Comparison of ENCODE assay signal across 29 mouse cellular contexts in the genomic region with DNA sequence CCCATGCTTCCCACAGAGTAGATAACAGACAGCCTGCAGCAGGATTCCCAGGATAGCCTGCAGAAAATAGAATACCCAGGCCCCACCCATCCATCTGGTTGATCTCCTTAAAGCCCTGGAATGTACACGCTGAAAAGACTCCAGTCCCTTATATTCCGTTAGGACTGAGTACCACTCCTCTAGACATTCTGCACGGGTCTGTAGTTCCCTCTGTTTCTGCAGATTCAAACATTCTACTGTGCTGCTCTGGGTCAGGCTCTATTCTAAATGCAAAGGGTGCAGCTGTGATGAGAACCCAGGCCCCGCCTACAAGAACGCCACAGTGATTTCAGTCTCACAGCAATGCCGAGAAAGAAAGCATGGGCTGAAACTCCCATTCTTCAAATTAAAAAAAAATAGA. TPM values are rescaled to one million over a fixed set of nuclear protein-coding genes. Genes with fewer than 3 reads are reported as not detected.
A peak's percentile ranks its signal among the peaks of the same experiment; 100 is the strongest.
DNase-seq lines count a peak whose midpoint lies in the region; ATAC-seq and TF ChIP-seq lines count a peak whose summit lies in the region.
"Had no signal": no experiment of that assay in that cellular context is flagged by ENCODE, and none has a peak within 500 bp of the region (broad histone marks: within the 10 kb centered on the region; RNA-seq: fewer than 3 reads in every experiment).

No protein-coding gene starts in this region.

- dilution Hi-C loops in CH12.LX (cut with MboI; ENCODE audit: extremely low pct_ligation_motif_present, extremely low pct_unique_long_range_greater_than_20kb, low sequenced_read_pairs) = no loop called here

- H3K4me3 ChIP-seq in forebrain, postnatal 0 days (ENCODE audit: low read depth, low read length) = no peak overlapping the region
- H3K4me3 ChIP-seq in forebrain, embryonic 14.5 days (ENCODE audit: low read depth, low read length) = no peak overlapping the region
- peak overlapping the region in 1 of 3 experiments; percentile 42 for H3K4me3 ChIP-seq in CH12.LX (replicated peaks in 1 of 3; ENCODE audit: low read depth in 2 of 3, low read length in 2 of 3, poor library complexity in 1 of 3)
- no peak overlapping the region for H3K4me3 ChIP-seq in embryonic facial prominence, embryonic 12.5 days
- H3K4me3 ChIP-seq: heart, embryonic 15.5 days; hindbrain, embryonic 12.5 days; layer of hippocampus, adult 2 months; left cerebral cortex, adult 2 months; limb, embryonic 12.5 days; liver, embryonic 13.5 days; neural tube, embryonic 15.5 days; stomach, embryonic 15.5 days had no signal

- TF ChIP-seq CTCF in forebrain, postnatal 0 days (IDR thresholded peaks at IDR 0.05; ENCODE audit: low read depth) = no peak
- no peak for TF ChIP-seq CTCF in CH12.LX (conservative IDR thresholded peaks at IDR 0.05 in 1 of 2, IDR thresholded peaks at IDR 0.05 in 1 of 2; ENCODE audit: low read depth in 2 of 2, low read length in 2 of 2)

- H3K36me3 ChIP-seq in forebrain, postnatal 0 days (ENCODE audit: insufficient read depth) = no peaks in the 10 kb centered on the region
- H3K36me3 ChIP-seq in forebrain, embryonic 14.5 days (ENCODE audit: control insufficient read depth, insufficient read depth, low read length) = no peaks in the 10 kb centered on the region
- no peaks in the 10 kb centered on the region for H3K36me3 ChIP-seq in CH12.LX (replicated peaks in 1 of 2; ENCODE audit: control insufficient read depth in 1 of 2, insufficient read depth in 1 of 2, low read length in 1 of 2)
- H3K36me3 ChIP-seq in embryonic facial prominence, embryonic 12.5 days = no peaks in the 10 kb centered on the region
- H3K36me3 ChIP-seq: heart, embryonic 15.5 days; hindbrain, embryonic 12.5 days; limb, embryonic 12.5 days; liver, embryonic 13.5 days; neural tube, embryonic 15.5 days; stomach, embryonic 15.5 days had no signal

- H3K9me3 ChIP-seq in forebrain, postnatal 0 days (ENCODE audit: low read length) = no peaks in the 10 kb centered on the region
- H3K9me3 ChIP-seq in forebrain, embryonic 14.5 days (replicated peaks; ENCODE audit: control insufficient read depth, low read length) = no peaks in the 10 kb centered on the region
- no peaks in the 10 kb centered on the region for H3K9me3 ChIP-seq in CH12.LX (replicated peaks; ENCODE audit: low read length)
- H3K9me3 ChIP-seq in embryonic facial prominence, embryonic 12.5 days = no peaks in the 10 kb centered on the region
- H3K9me3 ChIP-seq: heart, embryonic 15.5 days; hindbrain, embryonic 12.5 days; limb, embryonic 12.5 days; liver, embryonic 13.5 days; neural tube, embryonic 15.5 days; stomach, embryonic 15.5 days had no signal

- ATAC-seq in forebrain, postnatal 0 days = peak; percentile 77
- no peak for ATAC-seq in forebrain, embryonic 14.5 days
- ATAC-seq in embryonic facial prominence, embryonic 12.5 days (ENCODE audit: insufficient number of reproducible peaks, insufficient read depth, low FRiP score, low TSS enrichment) = no peak
- no peak for ATAC-seq in inflammation-experienced regulatory T-cells, adult 6 months
- ATAC-seq: midbrain, embryonic 16.5 days had no signal

- no peak overlapping the region for H3K4me2 ChIP-seq in forebrain, postnatal 0 days (ENCODE audit: low read depth)
- H3K4me2 ChIP-seq in forebrain, embryonic 14.5 days (ENCODE audit: low read length) = no peak overlapping the region
- H3K4me2 ChIP-seq in CH12.LX (ENCODE audit: insufficient read depth, low read depth, poor library complexity, severe bottlenecking) = peak overlapping the region; percentile 74
- 0 out of 2 replicates have a peak overlapping the region, but pooled peaks have one; percentile 7 for H3K4me2 ChIP-seq in embryonic facial prominence, embryonic 12.5 days (replicated peaks)
- H3K4me2 ChIP-seq: heart, embryonic 15.5 days; hindbrain, embryonic 12.5 days; limb, embryonic 12.5 days; liver, embryonic 13.5 days; lung, embryonic 14.5 days; neural tube, embryonic 15.5 days; stomach, embryonic 15.5 days had no signal

- H3K27me3 ChIP-seq in forebrain, postnatal 0 days (ENCODE audit: insufficient read depth, low read length) = no peaks in the 10 kb centered on the region
- no peaks in the 10 kb centered on the region for H3K27me3 ChIP-seq in forebrain, embryonic 14.5 days (replicated peaks; ENCODE audit: control insufficient read depth, insufficient read depth, low read length)
- H3K27me3 ChIP-seq in CH12.LX (replicated peaks) = no peaks in the 10 kb centered on the region
- no peaks in the 10 kb centered on the region for H3K27me3 ChIP-seq in embryonic facial prominence, embryonic 12.5 days
- H3K27me3 ChIP-seq: heart, embryonic 15.5 days; hindbrain, embryonic 12.5 days; limb, embryonic 12.5 days; liver, embryonic 13.5 days; neural tube, embryonic 15.5 days; stomach, embryonic 15.5 days had no signal

- in situ Hi-C loops in CH12.LX (cut with MboI; ENCODE audit: low pct_ligation_motif_present, low pct_unique_long_range_greater_than_20kb, low sequenced_read_pairs) = no loop called here

- no peak for TF ChIP-seq EP300 in CH12.LX (IDR thresholded peaks at IDR 0.05; ENCODE audit: low read length)

- WGBS in forebrain, postnatal 0 days = 14% methylated on average over 6 of the region's 6 CpGs
- WGBS in forebrain, embryonic 14.5 days = 16% methylated on average over 6 of the region's 6 CpGs
- WGBS in embryonic facial prominence, embryonic 12.5 days = 26% methylated on average over 6 of the region's 6 CpGs

- TF ChIP-seq POLR2A in CH12.LX (IDR thresholded peaks at IDR 0.05; ENCODE audit: low read depth, low read length) = no peak

- no peak for TF ChIP-seq RAD21 in CH12.LX (IDR thresholded peaks at IDR 0.05; ENCODE audit: low read depth, low read length)

- peaks cover 5% of the 10 kb centered on the region; the same call in 1 of the 2 replicates for H3K4me1 ChIP-seq in forebrain, postnatal 0 days (ENCODE audit: insufficient read depth)
- H3K4me1 ChIP-seq in forebrain, embryonic 14.5 days (ENCODE audit: control insufficient read depth, insufficient read depth, low read length) = no peaks in the 10 kb centered on the region
- H3K4me1 ChIP-seq in CH12.LX (ENCODE audit: control insufficient read depth in 1 of 2, insufficient read depth in 2 of 2) = peaks cover 14 to 43% of the 10 kb centered on the region in 2 experiments
- 0 out of 2 replicates have a peak, but pooled peaks cover 13% of the 10 kb centered on the region for H3K4me1 ChIP-seq in embryonic facial prominence, embryonic 12.5 days
- H3K4me1 ChIP-seq: heart, embryonic 15.5 days; limb, embryonic 12.5 days; liver, embryonic 13.5 days; neural tube, embryonic 15.5 days; stomach, embryonic 15.5 days had no signal

- peak; percentile 26 for DNase-seq in forebrain, postnatal 0 days
- no peak for DNase-seq in forebrain, embryonic 14.5 days (ENCODE audit: low spot score)
- DNase-seq in left cerebral cortex, postnatal 25 days (ENCODE audit: low spot score in 2 of 2) = peak; percentile 12 to 55
- no peak for DNase-seq in left cerebral cortex, adult 18-20 months (ENCODE audit: low spot score in 2 of 2)
- peak; percentile 42 for DNase-seq in CH12.LX (ENCODE audit: extremely low read depth)
- no peak for DNase-seq in urinary bladder, postnatal 10 days (ENCODE audit: low spot score)
- DNase-seq: cerebellum, adult 9-10 months; kidney, adult 8-10 months; kidney, postnatal 14 days; liver, embryonic 13.5 days; lung, embryonic 14.5 days; lung, postnatal 4 days had no signal

- H3K9ac ChIP-seq in forebrain, postnatal 0 days = no peak overlapping the region
- no peak overlapping the region for H3K9ac ChIP-seq in forebrain, embryonic 14.5 days (ENCODE audit: low read length)
- H3K9ac ChIP-seq in CH12.LX (ENCODE audit: insufficient read depth, low read depth) = no peak overlapping the region
- no peak overlapping the region for H3K9ac ChIP-seq in embryonic facial prominence, embryonic 12.5 days
- H3K9ac ChIP-seq: heart, embryonic 15.5 days; hindbrain, embryonic 12.5 days; limb, embryonic 12.5 days; liver, embryonic 13.5 days; lung, embryonic 14.5 days; neural tube, embryonic 15.5 days; stomach, embryonic 15.5 days had no signal

- H3K79me2 ChIP-seq in CH12.LX (replicated peaks; ENCODE audit: control insufficient read depth, extremely low read depth, insufficient read depth, poor library complexity, severe bottlenecking) = no peaks in the 10 kb centered on the region

- H3K27ac ChIP-seq in forebrain, postnatal 0 days (ENCODE audit: low read depth, low read length) = no peak overlapping the region
- H3K27ac ChIP-seq in forebrain, embryonic 14.5 days (ENCODE audit: low read depth, low read length) = no peak overlapping the region
- H3K27ac ChIP-seq in CH12.LX (ENCODE audit: insufficient read depth, low read depth) = no peak overlapping the region
- H3K27ac ChIP-seq in embryonic facial prominence, embryonic 12.5 days = no peak overlapping the region
- H3K27ac ChIP-seq: heart, embryonic 15.5 days; hindbrain, embryonic 12.5 days; layer of hippocampus, adult 2 months; left cerebral cortex, adult 2 months; limb, embryonic 12.5 days; liver, embryonic 13.5 days; neural tube, embryonic 15.5 days; stomach, embryonic 15.5 days had no signal

- intact Hi-C loops in left cerebral cortex, postnatal 25 days (cut with DNase I) = no loop called here

RNA-seq across cellular contexts. Expression of a gene that starts 20.2 kb away (rescaled TPM):
- not detected in 2 replicates for total RNA-seq in forebrain, postnatal 0 days (2014; rRNA removed)
- not detected in 2 replicates for polyA plus RNA-seq in forebrain, postnatal 0 days (2015; fragmentation: Nextera tagmentation; extraction: Ambion mirVana)
- polyA plus RNA-seq in forebrain, embryonic 14.5 days (2014; fragmentation: Nextera tagmentation; extraction: Ambion mirVana) = not detected in 2 replicates
- not detected for total RNA-seq in left cerebral cortex, postnatal 25 days (2021)
- total RNA-seq in left cerebral cortex, adult 18-20 months (2021) = not detected
- not detected in 2 replicates for total RNA-seq in CH12.LX (2012; rRNA removed)
- total RNA-seq in CH12.LX (2014; rRNA removed) = not detected in 2 replicates
- polyA plus RNA-seq in CH12.LX (2012; ENCODE audit: insufficient read length, low read depth) = not detected in 2 replicates
- polyA plus RNA-seq in embryonic facial prominence, embryonic 12.5 days (2016; fragmentation: Nextera tagmentation; extraction: Ambion mirVana) = not detected in 2 replicates
- polyA plus RNA-seq in inflammation-experienced regulatory T-cells, adult 6 months (2017; shearing (Covaris generic)) = not detected
- total RNA-seq: adrenal gland, adult 18-20 months; adrenal gland, postnatal 4 days; common myeloid progenitor, adult 5-6 weeks; gastrocnemius, adult 8-10 months; granulocyte monocyte progenitor cell, adult 5-6 weeks; layer of hippocampus, adult 2 months; left cerebral cortex, adult 2 months had no signal
- polyA plus RNA-seq: forebrain, embryonic 11.5 days; heart, embryonic 15.5 days; hindbrain, embryonic 12.5 days; limb, embryonic 12.5 days; liver, embryonic 13.5 days; lung, embryonic 14.5 days; midbrain, embryonic 16.5 days; neural tube, embryonic 15.5 days; spleen, adult 2 months; stomach, embryonic 15.5 days had no signal

RNA-seq across cellular contexts. Expression of a gene that starts 32.0 kb away (rescaled TPM):
- 0.08 and 0.71 TPM in 2 replicates for total RNA-seq in forebrain, postnatal 0 days (2014; rRNA removed)
- 0.43 and 0.61 TPM in 2 replicates for polyA plus RNA-seq in forebrain, postnatal 0 days (2015; fragmentation: Nextera tagmentation; extraction: Ambion mirVana)
- polyA plus RNA-seq in forebrain, embryonic 14.5 days (2014; fragmentation: Nextera tagmentation; extraction: Ambion mirVana) = 0.43 and 0.72 TPM in 2 replicates
- under 1 TPM; 0.80 to 0.94 TPM for total RNA-seq in left cerebral cortex, postnatal 25 days (2021)
- total RNA-seq in left cerebral cortex, adult 18-20 months (2021) = under 1 TPM; 0.82 to 0.95 TPM
- total RNA-seq in CH12.LX (2012; rRNA removed) (not detected in 2 replicates), CH12.LX (2014; rRNA removed) (not detected in 2 replicates)
- polyA plus RNA-seq in CH12.LX (2012; ENCODE audit: insufficient read length, low read depth) = not detected in 2 replicates
- polyA plus RNA-seq in embryonic facial prominence, embryonic 12.5 days (2016; fragmentation: Nextera tagmentation; extraction: Ambion mirVana) = 11.0 and 14.3 TPM in 2 replicates
- polyA plus RNA-seq in inflammation-experienced regulatory T-cells, adult 6 months (2017; shearing (Covaris generic)) = not detected
- total RNA-seq: adrenal gland, postnatal 4 days; common myeloid progenitor, adult 5-6 weeks; gastrocnemius, adult 8-10 months; granulocyte monocyte progenitor cell, adult 5-6 weeks had no signal
- polyA plus RNA-seq: heart, embryonic 15.5 days; liver, embryonic 13.5 days; lung, embryonic 14.5 days; spleen, adult 2 months; stomach, embryonic 15.5 days had no signal

RNA-seq across cellular contexts. Expression of a gene that starts 58.6 kb away (rescaled TPM):
- total RNA-seq in forebrain, postnatal 0 days (2014; rRNA removed) = not detected in 2 replicates
- polyA plus RNA-seq in forebrain, postnatal 0 days (2015; fragmentation: Nextera tagmentation; extraction: Ambion mirVana) = not detected in 2 replicates
- polyA plus RNA-seq in forebrain, embryonic 14.5 days (2014; fragmentation: Nextera tagmentation; extraction: Ambion mirVana) = not detected in 2 replicates
- total RNA-seq in left cerebral cortex, postnatal 25 days (2021) = not detected
- total RNA-seq in left cerebral cortex, adult 18-20 months (2021) = not detected
- total RNA-seq in CH12.LX (2012; rRNA removed) (not detected in 2 replicates), CH12.LX (2014; rRNA removed) (not detected in 2 replicates)
- polyA plus RNA-seq in CH12.LX (2012; ENCODE audit: insufficient read length, low read depth) = not detected in 2 replicates
- polyA plus RNA-seq in embryonic facial prominence, embryonic 12.5 days (2016; fragmentation: Nextera tagmentation; extraction: Ambion mirVana) = 0.24 TPM in 1 of 2 replicates, not detected in the other
- not detected for polyA plus RNA-seq in inflammation-experienced regulatory T-cells, adult 6 months (2017; shearing (Covaris generic))
- total RNA-seq: adrenal gland, adult 18-20 months; adrenal gland, postnatal 4 days; common myeloid progenitor, adult 5-6 weeks; gastrocnemius, adult 8-10 months; granulocyte monocyte progenitor cell, adult 5-6 weeks; layer of hippocampus, adult 2 months; left cerebral cortex, adult 2 months had no signal
- polyA plus RNA-seq: forebrain, embryonic 11.5 days; heart, embryonic 15.5 days; hindbrain, embryonic 12.5 days; limb, embryonic 12.5 days; liver, embryonic 13.5 days; lung, embryonic 14.5 days; midbrain, embryonic 16.5 days; neural tube, embryonic 15.5 days; spleen, adult 2 months had no signal

Comparison
In these comparisons a context has a peak if more than half of its experiments do, and no peak if none do; other contexts are left out.
1. DNase-seq: peak in forebrain, postnatal 0 days (single experiment), left cerebral cortex, postnatal 25 days (2 of 2) and CH12.LX (single experiment); none in forebrain, embryonic 14.5 days (single experiment), left cerebral cortex, adult 18-20 months (0 of 2) and urinary bladder, postnatal 10 days (single experiment).
2. H3K4me2 ChIP-seq: peak in CH12.LX (single experiment) and embryonic facial prominence, embryonic 12.5 days (single experiment); none in forebrain, postnatal 0 days (single experiment) and forebrain, embryonic 14.5 days (single experiment).